Mouse (Mus musculus): ENCODE results near the gene Fam189b. TPM values are rescaled to one million over a fixed set of nuclear protein-coding genes. Genes with fewer than 3 reads are reported as not detected.

Fam189b gene
- 95.5 and 124 TPM in 2 replicates for polyA plus RNA-seq (2012; rRNA removed)
- 34.5 and 34.8 TPM in 2 replicates for polyA plus RNA-seq (2014; fragmentation: Nextera tagmentation; extraction: Ambion mirVana)

GRCm38 (mm10) chr3:89183058-89183958 lies at the start of gene Fam189b:
Fam189b (plus strand) TSS chr3:89183143.
- ATAC-seq (ENCODE audit: low FRiP score, low read depth) = peak; percentile 94
- Histone ChIP-seq H3K27me3 (ENCODE audit: control insufficient read depth, insufficient read depth, low read length) (no peaks in the 10 kb centered on the region), H3K27ac (replicated peaks; ENCODE audit: low read depth, low read length) (peak within 1 kb of the TSS; percentile 83), H3K4me2 (replicated peaks; ENCODE audit: low read depth, low read length, severe bottlenecking) (peak within 1 kb of the TSS; percentile 92), H3K36me3 (ENCODE audit: control insufficient read depth, insufficient read depth, low read length) (peaks cover 51% of the 10 kb centered on the region), H3K9ac (ENCODE audit: low read depth, low read length, severe bottlenecking) (peak within 1 kb of the TSS; percentile 85), H3K9me3 (ENCODE audit: control insufficient read depth, low read length) (no peaks in the 10 kb centered on the region), H3K4me1 (ENCODE audit: control insufficient read depth, insufficient read depth, low read length) (peaks cover 28% of the 10 kb centered on the region), H3K4me3 (replicated peaks; ENCODE audit: low read length) (peak within 1 kb of the TSS; percentile 68)
- 3% methylated on average over 39 of the region's 39 CpGs for WGBS
- peak; percentile 85 for DNase-seq (ENCODE audit: low spot score)
- peak; percentile 86; the same call in 1 of the 2 replicates for TF ChIP-seq POLR2A (IDR thresholded peaks at IDR 0.05; ENCODE audit: borderline replicate concordance, extremely low read depth, insufficient read depth, insufficient read length)

GRCm38 (mm10) chr3:89133752-89134151 lies 49.2 kb upstream of the Fam189b start:
- no peak for ATAC-seq (ENCODE audit: low FRiP score, low read depth)
- Histone ChIP-seq H3K9me3 (ENCODE audit: control insufficient read depth, low read length) (no peaks in the 10 kb centered on the region), H3K27me3 (ENCODE audit: control insufficient read depth, insufficient read depth, low read length) (no peaks in the 10 kb centered on the region), H3K9ac (ENCODE audit: low read depth, low read length, severe bottlenecking) (no peak overlapping the region), H3K4me1 (ENCODE audit: control insufficient read depth, insufficient read depth, low read length) (no peaks in the 10 kb centered on the region; the same call in 1 of the 2 replicates), H3K36me3 (ENCODE audit: control insufficient read depth, insufficient read depth, low read length) (no peaks in the 10 kb centered on the region), H3K27ac (replicated peaks; ENCODE audit: low read depth, low read length) (no peak overlapping the region), H3K4me2 (replicated peaks; ENCODE audit: low read depth, low read length, severe bottlenecking) (no peak overlapping the region), H3K4me3 (replicated peaks; ENCODE audit: low read length) (no peak overlapping the region)
- DNase-seq (ENCODE audit: low spot score) = no peak
- 78% methylated on average over 1 of the region's 1 CpGs for WGBS
- TF ChIP-seq POLR2A (IDR thresholded peaks at IDR 0.05; ENCODE audit: borderline replicate concordance, extremely low read depth, insufficient read depth, insufficient read length) = no peak

- no peak for TF ChIP-seq POLR2A (IDR thresholded peaks at IDR 0.05; ENCODE audit: borderline replicate concordance, extremely low read depth, insufficient read depth, insufficient read length)
- ATAC-seq (ENCODE audit: low FRiP score, low read depth) (no peak), DNase-seq (ENCODE audit: low spot score) (no peak)
- Histone ChIP-seq H3K4me2 (replicated peaks; ENCODE audit: low read depth, low read length, severe bottlenecking) (no peak within 1 kb of the TSS), H3K9ac (ENCODE audit: low read depth, low read length, severe bottlenecking) (no peak within 1 kb of the TSS), H3K4me3 (replicated peaks; ENCODE audit: low read length) (no peak within 1 kb of the TSS), H3K27ac (replicated peaks; ENCODE audit: low read depth, low read length) (no peak within 1 kb of the TSS), H3K9me3 (ENCODE audit: control insufficient read depth, low read length) (no peaks in the 10 kb centered on the region), H3K4me1 (ENCODE audit: control insufficient read depth, insufficient read depth, low read length) (no peaks in the 10 kb centered on the region; the same call in 1 of the 2 replicates), H3K36me3 (ENCODE audit: control insufficient read depth, insufficient read depth, low read length) (no peaks in the 10 kb centered on the region), H3K27me3 (ENCODE audit: control insufficient read depth, insufficient read depth, low read length) (no peaks in the 10 kb centered on the region)
- WGBS = 67% methylated on average over 3 of the region's 3 CpGs
Observed at GRCm38 (mm10) chr3:89135958-89136357, 47.0 kb upstream of the Fam189b start, which contains the start of gene Pklr. Pklr (plus strand) TSS chr3:89136142.

GRCm38 (mm10) chr3:89136365-89136764 lies 46.6 kb upstream of the Fam189b start:
- Histone ChIP-seq H3K9ac (ENCODE audit: low read depth, low read length, severe bottlenecking) (no peak overlapping the region), H3K4me1 (ENCODE audit: control insufficient read depth, insufficient read depth, low read length) (no peaks in the 10 kb centered on the region; the same call in 1 of the 2 replicates), H3K9me3 (ENCODE audit: control insufficient read depth, low read length) (no peaks in the 10 kb centered on the region), H3K27ac (replicated peaks; ENCODE audit: low read depth, low read length) (no peak overlapping the region), H3K36me3 (ENCODE audit: control insufficient read depth, insufficient read depth, low read length) (no peaks in the 10 kb centered on the region), H3K4me2 (replicated peaks; ENCODE audit: low read depth, low read length, severe bottlenecking) (no peak overlapping the region), H3K27me3 (ENCODE audit: control insufficient read depth, insufficient read depth, low read length) (no peaks in the 10 kb centered on the region), H3K4me3 (replicated peaks; ENCODE audit: low read length) (no peak overlapping the region)
- DNase-seq (ENCODE audit: low spot score) (no peak), ATAC-seq (ENCODE audit: low FRiP score, low read depth) (no peak)
- no peak for TF ChIP-seq POLR2A (IDR thresholded peaks at IDR 0.05; ENCODE audit: borderline replicate concordance, extremely low read depth, insufficient read depth, insufficient read length)
- WGBS = 47% methylated on average over 9 of the region's 9 CpGs

GRCm38 (mm10) chr3:89144821-89145220 lies 38.1 kb upstream of the Fam189b start:
- no peak overlapping the region for H3K9ac ChIP-seq (ENCODE audit: low read depth, low read length, severe bottlenecking)
- no peak overlapping the region for H3K27ac ChIP-seq (replicated peaks; ENCODE audit: low read depth, low read length)
- 63% methylated on average over 10 of the region's 10 CpGs for WGBS
- H3K4me1 ChIP-seq (ENCODE audit: control insufficient read depth, insufficient read depth, low read length) = peaks cover 3% of the 10 kb centered on the region; the same call in 1 of the 2 replicates
- no peak for TF ChIP-seq POLR2A (IDR thresholded peaks at IDR 0.05; ENCODE audit: borderline replicate concordance, extremely low read depth, insufficient read depth, insufficient read length)
- peaks cover 2% of the 10 kb centered on the region; the same call in 1 of the 2 replicates for H3K27me3 ChIP-seq (ENCODE audit: control insufficient read depth, insufficient read depth, low read length)
- H3K4me2 ChIP-seq (replicated peaks; ENCODE audit: low read depth, low read length, severe bottlenecking) = no peak overlapping the region
- no peak for DNase-seq (ENCODE audit: low spot score)
- ATAC-seq (ENCODE audit: low FRiP score, low read depth) = no peak
- no peak overlapping the region for H3K4me3 ChIP-seq (replicated peaks; ENCODE audit: low read length)
- H3K36me3 ChIP-seq (ENCODE audit: control insufficient read depth, insufficient read depth, low read length) = no peaks in the 10 kb centered on the region
- H3K9me3 ChIP-seq (ENCODE audit: control insufficient read depth, low read length) = no peaks in the 10 kb centered on the region

All from limb, embryonic 14.5 days (tissue).